Mouse (Mus musculus) heart, adult 2 months (tissue): ENCODE results near the gene Pex6. TPM values are rescaled to one million over a fixed set of nuclear protein-coding genes. Genes with fewer than 3 reads are reported as not detected.

Experiments used
- DNase-seq, 2 experiments: peaks; one replicate each; pipeline ENCODE4 v3.0.0; 2021
- H3K27ac ChIP-seq: fragments of 200-600 bp; 2 replicates; pipeline ENCODE4 v1.8.1; 2022
- H3K27me3 ChIP-seq: fragments of 200-500 bp; 2 replicates; pipeline ENCODE4 v1.6.1; 2012; ENCODE audit warnings: mild to moderate bottlenecking, low read length, inconsistent platforms, mixed read lengths; ENCODE audit not compliant: control insufficient read depth, insufficient read depth
- H3K36me3 ChIP-seq: fragments of 200-500 bp; 2 replicates; pipeline ENCODE4 v1.6.1; 2012; ENCODE audit warnings: low read length, inconsistent platforms; ENCODE audit not compliant: control insufficient read depth, insufficient read depth
- H3K4me1 ChIP-seq: fragments of 200-500 bp; 2 replicates; pipeline ENCODE4 v1.6.1; 2011; ENCODE audit warnings: low read length; ENCODE audit not compliant: control insufficient read depth, insufficient read depth
- H3K4me3 ChIP-seq: fragments of 200-600 bp; 2 replicates; pipeline ENCODE4 v1.8.1; 2022
- H3K79me2 ChIP-seq: fragments of 200-500 bp; replicated peaks from 2 replicates; pipeline ENCODE4 v1.6.1; 2012; ENCODE audit warnings: mild to moderate bottlenecking, inconsistent platforms, low read length, moderate library complexity, mixed read lengths; ENCODE audit not compliant: control insufficient read depth, insufficient read depth
- H3K9ac ChIP-seq: fragments of 200-500 bp; 2 replicates; pipeline ENCODE4 v1.6.1; 2012; ENCODE audit warnings: low read depth, mild to moderate bottlenecking, control low read depth, inconsistent platforms, low read length, mixed read lengths
- CTCF ChIP-seq: fragments of 200-600 bp; IDR thresholded peaks from 2 replicates; pipeline ENCODE4 v1.8.1; 2022; ENCODE audit warnings: antibody characterized with exemption, mild to moderate bottlenecking, moderate library complexity
- EP300 ChIP-seq: fragments of 200-500 bp; IDR thresholded peaks from 2 replicates; pipeline ENCODE4 v1.6.1; 2011; ENCODE audit warnings: low read depth, low read length, control low read depth; ENCODE audit not compliant: insufficient read depth
- POLR2A ChIP-seq: fragments of 200-500 bp; IDR thresholded peaks from 2 replicates; pipeline ENCODE4 v1.6.1; 2011; ENCODE audit warnings: mild to moderate bottlenecking, low read depth, low read length, control low read depth; ENCODE audit not compliant: insufficient read depth
- WGBS: fragments of 180-500 bp; shearing (Covaris S2); methylation state at CpG from one replicate; pipeline ENCODE4 v1.1.7; 2018; 5-methylcytosine and 5-hydroxymethylcytosine counted together
- intact Hi-C: fragments of 180-260 bp; cut with DNase I; formaldehyde crosslinking; loops from one replicate; pipeline ENCODE4 v1.15.1; 2025
- polyA plus RNA-seq: library from polyadenylated mRNA; depleted of rRNA; stranded (reverse); fragments of >200 nt; gene quantifications from 2 replicates; pipeline ENCODE4 v1.2.3, GENCODE M21; 2012
- total RNA-seq, 2 experiments: library from RNA; stranded (reverse); gene quantifications; 2 replicates each; pipeline ENCODE4 v1.2.3; 2021

Pex6 gene
- total and polyA plus RNA-seq, 3 experiments, result 33.4 to 36.5 (median 34.1) TPM

GRCm38 (mm10) chr17:46673850-46674529, 37.3 kb upstream of the Pex6 start, which contains the start of gene Rrp36:
Gene Rrp36 (minus strand): TSS chr17:46674352.
- peak; percentile 92 to 93 for DNase-seq
- TF ChIP-seq EP300, result peak; percentile 82; the same call in 1 of the 2 replicates
- no peak for TF ChIP-seq CTCF
- TF ChIP-seq POLR2A, result peak; percentile 91
- Histone ChIP-seq H3K27ac (peak within 1 kb of the TSS; percentile 80), H3K4me1 (peaks cover 3% of the 10 kb centered on the region; the same call in 1 of the 2 replicates), H3K79me2 (no peaks in the 10 kb centered on the region; the same call in 1 of the 2 replicates), H3K27me3 (no peaks in the 10 kb centered on the region), H3K4me3 (peak within 1 kb of the TSS; percentile 60), H3K9ac (peak within 1 kb of the TSS; percentile 80), H3K36me3 (no peaks in the 10 kb centered on the region)
- WGBS, result under 1% methylated on average over 43 of the region's 43 CpGs
- intact Hi-C loops, result no loop called here

- Histone ChIP-seq H3K27ac (peak overlapping the region; percentile 80), H3K27me3 (no peaks in the 10 kb centered on the region), H3K4me3 (peak overlapping the region; percentile 60), H3K79me2 (no peaks in the 10 kb centered on the region; the same call in 1 of the 2 replicates), H3K36me3 (no peaks in the 10 kb centered on the region), H3K4me1 (peaks cover 5% of the 10 kb centered on the region), H3K9ac (peak overlapping the region; percentile 50)
- WGBS, result 28% methylated on average over 15 of the region's 15 CpGs
- no peak for DNase-seq
- TF ChIP-seq CTCF, result no peak
- TF ChIP-seq POLR2A, result no peak
- TF ChIP-seq EP300, result no peak
- intact Hi-C loops, result no loop called here
These were observed 36.6 kb upstream of the Pex6 start for GRCm38 (mm10) chr17:46674530-46675283.

- Histone ChIP-seq H3K9ac (peak within 1 kb of the TSS; percentile 52), H3K4me3 (peak within 1 kb of the TSS; percentile 95), H3K36me3 (no peaks in the 10 kb centered on the region), H3K4me1 (peaks cover 10% of the 10 kb centered on the region), H3K27ac (peak within 1 kb of the TSS; percentile 95), H3K27me3 (no peaks in the 10 kb centered on the region), H3K79me2 (no peaks in the 10 kb centered on the region)
- WGBS, result 63% methylated on average over 9 of the region's 9 CpGs
- intact Hi-C loops, result loop anchor here (2.0 kb wide), 1 partner anchor 16 kb away; no protein-coding TSS in a partner anchor
- peak; percentile 41 to 48 for DNase-seq
- TF ChIP-seq POLR2A (no peak), EP300 (no peak), CTCF (no peak)
These were observed 32.8 kb upstream of the Pex6 start, which contains the start of gene Mea1 for GRCm38 (mm10) chr17:46678416-46678815. Gene Mea1 (plus strand): TSS chr17:46678793.

- Histone ChIP-seq H3K27me3 (no peaks in the 10 kb centered on the region), H3K4me3 (peak overlapping the region; percentile 95), H3K79me2 (no peaks in the 10 kb centered on the region), H3K36me3 (no peaks in the 10 kb centered on the region), H3K9ac (peak overlapping the region; percentile 52), H3K27ac (peak overlapping the region; percentile 95), H3K4me1 (peaks cover 8% of the 10 kb centered on the region)
- DNase-seq, result peak; percentile 35 to 53
- WGBS, result 25% methylated on average over 9 of the region's 9 CpGs
- intact Hi-C loops, result loop anchor here (2.0 kb wide), 1 partner anchor 16 kb away; no protein-coding TSS in a partner anchor
- TF ChIP-seq EP300 (peak; percentile 59; the same call in 1 of the 2 replicates), POLR2A (peak; percentile 40), CTCF (no peak)
These were observed 32.4 kb upstream of the Pex6 start for GRCm38 (mm10) chr17:46678911-46679310.

- Histone ChIP-seq H3K4me3 (peak overlapping the region; percentile 95), H3K27ac (peak overlapping the region; percentile 95), H3K79me2 (no peaks in the 10 kb centered on the region), H3K27me3 (no peaks in the 10 kb centered on the region), H3K9ac (peak overlapping the region; percentile 81), H3K4me1 (peaks cover 8% of the 10 kb centered on the region), H3K36me3 (no peaks in the 10 kb centered on the region)
- WGBS, result 1% methylated on average over 33 of the region's 34 CpGs
- intact Hi-C loops, result loop anchor here (2.0 kb wide), 2 partner anchors 17 to 33 kb away; no protein-coding TSS in a partner anchor
- DNase-seq, result no peak
- TF ChIP-seq CTCF, result peak; percentile 61
- TF ChIP-seq POLR2A, result no peak
- no peak for TF ChIP-seq EP300
These were observed 31.2 kb upstream of the Pex6 start for GRCm38 (mm10) chr17:46679843-46680759.
